Mouse (Mus musculus) limb, embryonic 13.5 days (tissue): ENCODE measurements around the gene Mical3. TPM values are rescaled to one million over a fixed set of nuclear protein-coding genes. Genes with fewer than 3 reads are reported as not detected.

Experiments used
- ATAC-seq: fragments of 200-750 bp; cut with Nextera tagmentation; 2 replicates; pipeline ENCODE4 v1.8.0; 2017; ENCODE audit warnings: low read depth, moderate number of reproducible peaks, moderate TSS enrichment; ENCODE audit not compliant: low FRiP score
- H3K27ac ChIP-seq: fragments of 300-500 bp; sonication (generic); 2 replicates; pipeline ENCODE4 v1.5.1; 2015; ENCODE audit warnings: inconsistent platforms, mild to moderate bottlenecking, moderate library complexity
- H3K27me3 ChIP-seq: fragments of 300-500 bp; sonication (generic); 2 replicates; pipeline ENCODE4 v1.6.1; 2015; ENCODE audit warnings: mild to moderate bottlenecking, inconsistent platforms
- H3K36me3 ChIP-seq: fragments of 300-500 bp; sonication (generic); 2 replicates; pipeline ENCODE4 v1.6.1; 2015; ENCODE audit warnings: inconsistent platforms, mild to moderate bottlenecking, moderate library complexity
- H3K4me1 ChIP-seq: fragments of 300-500 bp; sonication (generic); 2 replicates; pipeline ENCODE4 v1.6.1; 2015; ENCODE audit warnings: inconsistent platforms
- H3K4me2 ChIP-seq: fragments of 300-500 bp; sonication (generic); replicated peaks from 2 replicates; pipeline ENCODE4 v1.6.1; 2015; ENCODE audit warnings: inconsistent platforms, mild to moderate bottlenecking, moderate library complexity
- H3K4me3 ChIP-seq: fragments of 300-500 bp; sonication (generic); 2 replicates; pipeline ENCODE4 v1.5.1; 2015; ENCODE audit warnings: moderate library complexity, mild to moderate bottlenecking, inconsistent platforms
- H3K9ac ChIP-seq: fragments of 300-500 bp; sonication (generic); 2 replicates; pipeline ENCODE4 v1.6.1; 2015; ENCODE audit warnings: mild to moderate bottlenecking, inconsistent platforms
- H3K9me3 ChIP-seq: fragments of 300-500 bp; sonication (generic); 2 replicates; pipeline ENCODE4 v1.6.1; 2016; ENCODE audit warnings: inconsistent platforms
- whole genome bisulfite sequencing: fragments of 180-500 bp; shearing (Covaris S2); methylation state at CpG from one replicate; pipeline ENCODE4 v1.1.7; 2015; 5-methylcytosine and 5-hydroxymethylcytosine counted together
- polyA plus RNA-seq: library from polyadenylated mRNA; unstranded; fragments of >200 nt; fragmentation: Nextera tagmentation; extraction: Ambion mirVana; gene quantifications from 2 replicates; pipeline ENCODE4 v1.2.1, GENCODE M21; 2015

Gene Mical3
- polyA plus RNA-seq, 1 experiment from 2014 or later: 11.0 TPM

DNA sequence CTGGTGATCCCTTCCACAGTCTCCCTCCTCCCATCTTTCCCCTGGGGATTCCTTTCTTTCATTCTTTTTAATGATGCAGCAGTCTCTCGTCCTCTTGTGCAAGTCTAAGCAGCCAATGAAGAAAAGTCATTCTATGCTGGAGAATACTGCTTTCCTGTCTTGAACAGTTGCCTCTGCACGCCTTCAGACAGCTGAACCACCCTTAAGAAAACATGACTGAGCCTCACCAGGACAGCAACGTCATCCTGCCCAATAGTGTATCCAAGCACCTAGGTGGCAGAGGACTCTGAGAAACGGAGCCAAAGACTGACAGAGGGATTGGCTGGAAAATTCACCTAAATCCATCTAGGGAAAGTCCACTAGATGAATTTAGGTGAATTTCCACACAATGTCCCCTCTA lies 25.1 kb downstream of the Mical3 start:
- H3K4me2 ChIP-seq: no peak overlapping the region
- no peak overlapping the region for H3K4me3 ChIP-seq
- H3K4me1 ChIP-seq: peaks cover 30% of the 10 kb centered on the region
- H3K27ac ChIP-seq: no peak overlapping the region
- H3K36me3 ChIP-seq: peaks cover 12% of the 10 kb centered on the region
- no peaks in the 10 kb centered on the region for H3K27me3 ChIP-seq
- no peaks in the 10 kb centered on the region for H3K9me3 ChIP-seq
- ATAC-seq: no peak
- no peak overlapping the region for H3K9ac ChIP-seq
- WGBS: 69% methylated on average over 4 of the region's 4 CpGs

DNA sequence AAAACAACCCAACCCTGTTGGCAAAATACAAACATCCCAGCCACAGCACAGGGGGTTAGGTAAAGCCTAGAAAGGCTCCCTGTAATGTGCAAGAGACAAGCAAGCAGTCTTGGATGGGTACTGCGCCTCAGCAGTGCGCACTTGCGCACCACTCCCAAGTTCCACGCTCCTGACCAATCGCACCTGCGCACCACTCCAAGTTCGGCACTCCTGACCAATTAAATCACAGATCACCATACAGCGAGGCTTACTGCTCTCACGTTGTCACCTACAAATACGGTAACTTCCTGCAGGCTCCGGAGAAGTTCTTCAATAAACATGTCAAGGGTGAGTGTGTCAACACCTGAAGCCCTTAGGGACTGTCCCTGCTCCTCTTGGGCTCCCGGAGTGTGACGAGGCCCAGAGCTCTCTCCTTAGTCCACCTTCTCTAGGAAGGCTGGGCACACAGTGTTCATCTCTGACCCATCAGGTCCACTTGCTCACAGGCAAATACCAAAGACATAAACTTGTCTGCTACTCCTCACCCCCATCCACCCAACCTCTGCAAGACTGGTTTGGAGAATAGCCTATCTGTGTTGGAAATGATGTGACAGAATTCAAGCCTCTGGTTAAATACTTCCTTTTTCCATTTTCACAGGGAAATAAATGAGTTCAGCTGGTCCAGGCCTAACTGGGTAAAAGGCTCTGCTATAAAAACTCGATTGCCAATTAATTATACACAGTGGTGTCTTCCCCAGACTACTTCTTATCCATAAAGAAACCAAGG lies 27.2 kb downstream of the Mical3 start:
- no peak overlapping the region for H3K9ac ChIP-seq
- H3K36me3 ChIP-seq: peaks cover 12% of the 10 kb centered on the region
- no peak for ATAC-seq
- H3K27ac ChIP-seq: no peak overlapping the region
- 86% methylated on average over 14 of the region's 14 CpGs for WGBS
- H3K27me3 ChIP-seq: no peaks in the 10 kb centered on the region
- H3K4me2 ChIP-seq: no peak overlapping the region
- no peak overlapping the region for H3K4me3 ChIP-seq
- H3K4me1 ChIP-seq: peaks cover 21% of the 10 kb centered on the region
- no peaks in the 10 kb centered on the region for H3K9me3 ChIP-seq

DNA sequence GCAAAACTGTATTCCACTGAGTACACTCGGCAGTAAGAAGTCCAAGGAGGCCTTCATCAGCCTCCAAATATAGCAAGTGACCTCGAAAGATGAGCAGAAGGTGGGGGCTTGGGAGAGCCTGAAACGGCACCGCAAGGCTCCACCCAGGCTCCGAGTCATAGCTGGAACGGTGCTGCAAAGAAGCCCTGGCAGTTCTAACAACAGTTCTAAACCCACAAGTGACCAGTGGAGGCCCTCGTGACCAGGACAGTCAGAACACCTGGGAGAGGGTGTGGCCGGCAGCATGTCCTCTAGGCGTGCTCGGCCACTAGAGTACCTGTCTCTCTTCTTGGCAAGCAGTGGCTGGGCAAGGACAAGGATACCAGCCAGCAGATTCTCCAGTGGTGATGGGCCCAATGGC lies 27.9 kb downstream of the Mical3 start:
- no peak overlapping the region for H3K4me3 ChIP-seq
- H3K9ac ChIP-seq: no peak overlapping the region
- no peaks in the 10 kb centered on the region for H3K9me3 ChIP-seq
- H3K4me2 ChIP-seq: no peak overlapping the region
- no peak for ATAC-seq
- peaks cover 12% of the 10 kb centered on the region for H3K36me3 ChIP-seq
- no peaks in the 10 kb centered on the region for H3K27me3 ChIP-seq
- peaks cover 19% of the 10 kb centered on the region for H3K4me1 ChIP-seq
- H3K27ac ChIP-seq: no peak overlapping the region
- WGBS: 82% methylated on average over 10 of the region's 10 CpGs

DNA sequence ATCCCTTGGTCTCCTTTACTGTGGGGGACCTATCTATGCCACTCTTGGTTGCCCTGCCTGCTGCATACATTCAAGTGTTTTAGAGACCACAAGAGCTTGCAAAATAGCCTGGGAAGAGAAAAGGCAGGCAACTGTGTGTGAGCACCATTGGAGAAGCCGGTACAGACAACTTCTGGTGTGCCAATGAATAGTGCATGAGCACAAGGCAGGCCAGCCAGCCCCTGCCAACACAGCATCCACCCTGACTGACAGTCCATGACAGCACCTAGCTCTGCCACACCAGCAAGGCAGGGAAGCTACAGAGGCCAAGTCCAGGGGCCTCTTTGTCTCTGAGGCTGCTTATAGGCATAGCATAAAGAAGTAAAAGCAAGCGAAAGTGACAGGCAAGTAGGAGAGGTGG lies 28.7 kb downstream of the Mical3 start:
- Histone ChIP-seq H3K27me3 (no peaks in the 10 kb centered on the region), H3K4me3 (no peak overlapping the region), H3K4me1 (peaks cover 19% of the 10 kb centered on the region), H3K36me3 (peaks cover 9% of the 10 kb centered on the region), H3K27ac (no peak overlapping the region), H3K9me3 (no peaks in the 10 kb centered on the region), H3K9ac (no peak overlapping the region), H3K4me2 (no peak overlapping the region)
- 84% methylated on average over 2 of the region's 2 CpGs for WGBS
- ATAC-seq: no peak

DNA sequence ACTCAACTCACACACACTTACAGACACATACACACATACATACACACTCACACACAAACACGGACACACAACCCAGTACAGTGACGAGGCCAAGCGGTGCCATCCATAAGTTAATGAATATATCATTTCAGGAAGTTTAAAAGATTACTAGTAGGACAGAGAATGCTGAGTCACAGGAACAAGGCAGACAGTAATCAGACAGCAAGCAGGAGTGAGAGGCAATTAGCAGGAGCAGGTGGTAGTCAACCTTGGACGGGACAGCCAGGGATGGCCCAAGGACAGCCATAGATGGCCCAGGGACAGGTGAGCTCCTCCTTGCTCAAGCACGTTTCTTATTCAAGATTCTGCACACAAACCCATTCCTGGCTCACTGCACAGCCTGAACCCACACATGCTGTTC lies 29.6 kb downstream of the Mical3 start:
- H3K9ac ChIP-seq: no peak overlapping the region
- H3K4me1 ChIP-seq: peaks cover 19% of the 10 kb centered on the region
- ATAC-seq: no peak
- peaks cover 7% of the 10 kb centered on the region for H3K36me3 ChIP-seq
- H3K27ac ChIP-seq: no peak overlapping the region
- no peak overlapping the region for H3K4me2 ChIP-seq
- 85% methylated on average over 5 of the region's 5 CpGs for WGBS
- H3K27me3 ChIP-seq: no peaks in the 10 kb centered on the region
- no peak overlapping the region for H3K4me3 ChIP-seq
- H3K9me3 ChIP-seq: no peaks in the 10 kb centered on the region

DNA sequence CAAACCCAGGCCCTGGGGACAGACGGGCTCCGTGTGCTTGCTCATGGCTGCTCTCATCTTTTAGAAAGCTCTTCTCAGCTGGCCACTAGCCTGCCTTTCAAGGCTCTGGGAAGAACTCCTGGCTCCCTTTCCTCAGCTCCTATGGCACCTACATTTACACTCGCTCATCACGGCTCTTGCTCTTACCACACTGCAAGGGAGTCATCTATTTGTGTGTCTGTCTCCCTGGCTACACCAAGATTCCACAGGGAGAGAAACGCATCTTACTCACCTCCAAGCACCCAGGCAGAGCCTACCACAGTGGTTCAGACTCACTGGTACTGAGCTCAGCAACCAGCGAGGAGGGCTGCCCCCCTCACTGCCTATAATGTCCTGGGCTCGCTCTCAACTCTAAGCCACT lies 31.0 kb downstream of the Mical3 start:
- Histone ChIP-seq H3K27ac (no peak overlapping the region), H3K4me2 (no peak overlapping the region), H3K27me3 (no peaks in the 10 kb centered on the region), H3K4me3 (no peak overlapping the region), H3K9ac (no peak overlapping the region), H3K4me1 (peaks cover 7% of the 10 kb centered on the region), H3K36me3 (peaks cover 7% of the 10 kb centered on the region), H3K9me3 (no peaks in the 10 kb centered on the region)
- no peak for ATAC-seq
- WGBS: 90% methylated on average over 7 of the region's 7 CpGs

DNA sequence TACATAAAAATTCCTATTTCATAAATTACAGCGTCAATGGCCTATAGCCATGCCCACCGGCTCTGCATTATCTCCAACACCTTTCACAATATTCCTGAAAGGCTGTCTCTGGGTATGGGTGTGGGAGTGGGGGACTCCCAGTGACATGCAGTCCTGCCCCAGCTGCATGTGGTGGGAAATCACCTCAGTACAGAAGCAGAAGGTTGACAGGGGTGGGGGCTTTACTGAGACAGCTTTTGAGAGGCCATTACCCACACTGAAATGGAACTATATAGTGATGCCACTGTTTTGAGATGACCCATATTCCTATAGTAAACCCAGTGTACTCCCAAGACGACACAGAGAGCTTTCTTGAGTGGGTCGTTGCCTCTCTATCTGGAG lies 31.6 kb downstream of the Mical3 start:
- peaks cover 7% of the 10 kb centered on the region for H3K4me1 ChIP-seq
- H3K27ac ChIP-seq: no peak overlapping the region
- no peak for ATAC-seq
- no peak overlapping the region for H3K4me2 ChIP-seq
- no peaks in the 10 kb centered on the region for H3K9me3 ChIP-seq
- 87% methylated on average over 4 of the region's 4 CpGs for WGBS
- H3K4me3 ChIP-seq: no peak overlapping the region
- H3K9ac ChIP-seq: no peak overlapping the region
- H3K27me3 ChIP-seq: no peaks in the 10 kb centered on the region
- peaks cover 7% of the 10 kb centered on the region for H3K36me3 ChIP-seq

DNA sequence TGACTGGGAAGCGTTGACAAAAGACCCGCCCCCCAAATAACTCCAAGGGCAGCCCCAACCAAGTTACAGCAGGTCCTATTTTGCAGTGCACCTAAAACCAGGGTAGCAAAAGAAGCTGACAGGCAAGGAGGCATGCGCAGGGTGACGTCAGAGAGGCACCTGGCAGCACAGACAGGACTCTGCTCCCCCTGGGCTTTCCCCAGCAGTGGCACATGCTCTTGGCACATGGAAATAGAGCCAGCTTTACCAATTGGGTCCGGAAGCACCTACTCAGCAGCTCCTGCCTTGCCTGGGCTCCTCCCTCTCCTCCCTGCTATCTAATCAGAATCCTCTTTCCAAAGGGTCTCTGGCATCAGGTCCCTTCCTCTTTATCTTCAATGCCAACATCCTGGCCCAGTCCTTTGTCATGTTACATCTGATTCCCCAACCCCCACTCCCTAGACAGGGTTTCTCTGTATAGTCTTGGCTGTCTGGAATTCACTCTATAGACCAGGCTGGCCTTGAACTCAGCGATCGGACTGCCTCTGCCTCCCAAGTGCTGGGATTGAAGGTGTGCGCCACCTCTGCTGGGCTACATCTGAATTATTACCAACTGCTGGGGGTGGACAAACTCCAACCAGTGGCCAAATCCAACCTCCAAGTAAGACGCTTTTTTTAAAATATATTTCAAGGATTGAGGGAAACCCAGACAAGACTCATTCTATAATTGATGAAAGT lies 32.1 kb downstream of the Mical3 start:
- H3K36me3 ChIP-seq: peaks cover 7% of the 10 kb centered on the region
- WGBS: 83% methylated on average over 9 of the region's 9 CpGs
- no peaks in the 10 kb centered on the region for H3K27me3 ChIP-seq
- H3K4me1 ChIP-seq: peaks cover 7% of the 10 kb centered on the region
- H3K9ac ChIP-seq: no peak overlapping the region
- no peak overlapping the region for H3K4me2 ChIP-seq
- no peak overlapping the region for H3K4me3 ChIP-seq
- ATAC-seq: no peak
- H3K27ac ChIP-seq: no peak overlapping the region
- H3K9me3 ChIP-seq: no peaks in the 10 kb centered on the region

DNA sequence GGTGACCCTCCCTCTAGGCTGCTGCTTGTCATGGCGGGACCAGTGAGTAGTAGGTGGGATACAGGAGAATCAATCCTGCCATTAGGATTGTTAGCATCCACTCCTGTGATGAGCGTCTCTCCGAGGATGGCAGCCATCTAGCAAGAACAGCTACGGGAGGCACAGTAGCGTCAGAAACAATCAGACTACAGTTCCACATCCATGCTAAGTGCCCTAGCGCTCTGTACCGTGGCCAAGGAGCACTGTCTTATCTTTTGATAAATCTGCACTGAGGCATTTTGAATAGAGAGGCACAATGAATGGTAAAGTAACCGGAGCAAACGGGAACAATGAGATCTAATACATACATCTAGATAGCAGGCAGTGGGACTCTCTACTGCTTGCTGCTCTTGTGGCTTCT lies 32.7 kb downstream of the Mical3 start:
- Histone ChIP-seq H3K9me3 (no peaks in the 10 kb centered on the region), H3K4me3 (no peak overlapping the region), H3K4me2 (no peak overlapping the region), H3K9ac (no peak overlapping the region), H3K27me3 (no peaks in the 10 kb centered on the region), H3K27ac (no peak overlapping the region), H3K36me3 (peaks cover 4% of the 10 kb centered on the region), H3K4me1 (peaks cover 5% of the 10 kb centered on the region)
- ATAC-seq: no peak
- 87% methylated on average over 9 of the region's 9 CpGs for WGBS

DNA sequence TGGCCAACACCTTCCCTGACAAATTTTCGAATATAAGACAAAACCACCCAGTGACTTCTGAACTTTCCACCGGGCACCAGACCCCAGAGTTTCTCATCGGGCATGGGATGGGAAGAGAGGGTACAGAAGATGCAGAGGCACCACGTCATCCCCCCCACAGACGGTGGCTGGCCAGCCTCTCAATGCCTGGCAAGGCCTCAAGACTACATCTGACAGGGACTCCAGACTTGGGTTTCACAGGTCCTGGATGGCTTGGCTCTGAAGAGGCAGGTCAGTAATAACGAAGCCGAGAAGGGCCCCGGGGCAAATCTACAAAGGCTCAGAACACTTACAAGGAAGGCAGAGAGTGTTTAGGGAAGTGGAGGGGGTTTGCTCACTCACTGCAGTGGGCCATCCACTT lies 33.9 kb downstream of the Mical3 start:
- H3K27me3 ChIP-seq: no peaks in the 10 kb centered on the region
- peaks cover 3% of the 10 kb centered on the region for H3K4me1 ChIP-seq
- no peak overlapping the region for H3K4me3 ChIP-seq
- no peak overlapping the region for H3K27ac ChIP-seq
- H3K36me3 ChIP-seq: no peaks in the 10 kb centered on the region
- H3K9me3 ChIP-seq: no peaks in the 10 kb centered on the region
- no peak overlapping the region for H3K9ac ChIP-seq
- no peak for ATAC-seq
- WGBS: 79% methylated on average over 8 of the region's 8 CpGs
- no peak overlapping the region for H3K4me2 ChIP-seq

DNA sequence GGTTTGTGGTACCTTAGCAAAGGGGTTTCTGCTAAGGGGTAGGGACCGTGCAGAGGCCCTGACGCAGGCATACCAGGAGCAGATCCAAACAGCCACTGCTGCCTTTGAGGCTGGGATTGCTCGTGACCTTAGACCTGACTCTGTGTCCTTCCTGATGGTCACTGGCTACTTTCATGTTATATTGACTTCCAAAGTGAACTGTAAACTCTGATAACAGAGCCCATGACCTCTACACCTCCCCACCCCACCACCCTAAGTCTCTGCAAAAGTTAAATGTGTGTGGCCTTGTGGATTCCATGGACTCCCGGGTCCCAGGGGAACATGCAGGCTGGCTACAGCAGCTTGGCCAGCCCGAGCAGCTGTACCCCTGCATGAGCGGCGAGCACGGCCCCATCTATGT lies 34.4 kb downstream of the Mical3 start:
- WGBS: 90% methylated on average over 8 of the region's 8 CpGs
- no peak overlapping the region for H3K27ac ChIP-seq
- H3K9ac ChIP-seq: no peak overlapping the region
- no peak overlapping the region for H3K4me2 ChIP-seq
- H3K36me3 ChIP-seq: no peaks in the 10 kb centered on the region
- ATAC-seq: no peak
- H3K4me1 ChIP-seq: peaks cover 3% of the 10 kb centered on the region
- H3K4me3 ChIP-seq: no peak overlapping the region
- no peaks in the 10 kb centered on the region for H3K9me3 ChIP-seq
- no peaks in the 10 kb centered on the region for H3K27me3 ChIP-seq

DNA sequence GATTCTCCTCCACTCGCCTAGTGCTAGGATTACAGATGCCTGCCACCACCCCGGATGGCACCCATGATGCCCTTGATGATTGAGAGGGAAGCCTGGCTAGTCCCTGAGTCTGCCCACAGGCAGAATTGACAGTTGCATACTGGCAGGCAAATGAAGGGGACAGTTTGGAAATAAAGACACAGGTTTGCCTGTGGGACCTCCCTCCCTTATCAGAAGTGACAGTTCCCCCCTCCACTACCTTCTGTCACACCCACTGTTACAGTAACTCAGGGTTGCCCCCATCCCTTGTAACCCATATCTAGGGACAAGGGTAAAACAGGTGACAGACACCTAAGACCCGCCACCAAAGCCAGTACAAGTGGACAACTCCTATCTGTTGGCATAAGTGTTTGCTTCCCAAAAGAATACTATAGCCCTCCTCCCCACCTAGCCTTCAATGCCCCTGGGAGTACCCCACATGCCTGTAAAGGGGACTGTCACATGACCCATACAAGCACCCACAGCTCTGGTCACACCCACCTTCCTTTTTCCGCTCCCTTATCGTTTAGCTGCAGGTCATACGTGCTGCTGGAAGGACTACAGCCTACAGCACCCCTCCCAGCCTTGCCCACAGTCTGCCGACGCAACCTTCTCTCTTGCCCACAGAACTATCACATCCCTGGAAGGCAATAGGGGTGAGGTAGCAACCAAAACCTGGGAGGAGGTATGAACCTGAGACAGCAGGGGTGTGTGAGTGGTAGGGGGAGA lies 37.0 kb downstream of the Mical3 start:
- Histone ChIP-seq H3K4me3 (no peak overlapping the region), H3K9ac (no peak overlapping the region), H3K4me1 (peaks cover 3% of the 10 kb centered on the region; the same call in 1 of the 2 replicates), H3K27ac (no peak overlapping the region), H3K36me3 (no peaks in the 10 kb centered on the region), H3K27me3 (no peaks in the 10 kb centered on the region), H3K4me2 (no peak overlapping the region), H3K9me3 (no peaks in the 10 kb centered on the region)
- ATAC-seq: no peak
- WGBS: 90% methylated on average over 8 of the region's 8 CpGs
